Mouse (Mus musculus): ENCODE data around the gene St7. TPM values are rescaled to one million over a fixed set of nuclear protein-coding genes. Genes with fewer than 3 reads are reported as not detected.

Gene St7
- total RNA-seq, 2 experiments from 2014 or later = 8.5 to 9.9 TPM

GRCm38 (mm10) chr6:17860463-17860862 lies 167.7 kb downstream of the St7 start:
- no peak for DNase-seq
- intact Hi-C loops (cut with DNase I; ENCODE audit: low total_unique reads) = no loop called here

GRCm38 (mm10) chr6:17867796-17868195 lies 175.1 kb downstream of the St7 start:
- intact Hi-C loops (cut with DNase I; ENCODE audit: low total_unique reads) = no loop called here
- no peak for DNase-seq

GRCm38 (mm10) chr6:17871831-17872372 lies 179.2 kb downstream of the St7 start:
- intact Hi-C loops (cut with DNase I; ENCODE audit: low total_unique reads) = no loop called here
- no peak for DNase-seq

GRCm38 (mm10) chr6:17875606-17876005 lies 182.9 kb downstream of the St7 start:
- DNase-seq = no peak

GRCm38 (mm10) chr6:17876023-17876613 lies 183.4 kb downstream of the St7 start:
- DNase-seq = no peak
- intact Hi-C loops (cut with DNase I; ENCODE audit: low total_unique reads) = no loop called here

More at GRCm38 (mm10) chr6:17875606-17876005, 182.9 kb downstream of the St7 start:
- intact Hi-C loops (cut with DNase I; ENCODE audit: low total_unique reads) = no loop called here

GRCm38 (mm10) chr6:17876670-17877179 lies 184.0 kb downstream of the St7 start:
- no peak for DNase-seq
- intact Hi-C loops (cut with DNase I; ENCODE audit: low total_unique reads) = no loop called here

GRCm38 (mm10) chr6:17882943-17883342 lies 190.2 kb downstream of the St7 start:
- intact Hi-C loops (cut with DNase I; ENCODE audit: low total_unique reads) = no loop called here

GRCm38 (mm10) chr6:17887765-17888164 lies 195.0 kb downstream of the St7 start:
- intact Hi-C loops (cut with DNase I; ENCODE audit: low total_unique reads) = no loop called here
- no peak for DNase-seq

More at GRCm38 (mm10) chr6:17882943-17883342, 190.2 kb downstream of the St7 start:
- DNase-seq = no peak

- intact Hi-C loops (cut with DNase I; ENCODE audit: low total_unique reads) = no loop called here
- no peak for DNase-seq
Measured at GRCm38 (mm10) chr6:17895562-17895961, 202.8 kb downstream of the St7 start.

- intact Hi-C loops (cut with DNase I; ENCODE audit: low total_unique reads) = no loop called here
- DNase-seq = no peak
Measured at GRCm38 (mm10) chr6:17898539-17898938, 205.8 kb downstream of the St7 start.

GRCm38 (mm10) chr6:17903355-17903754 lies 210.6 kb downstream of the St7 start:
- no peak for DNase-seq
- intact Hi-C loops (cut with DNase I; ENCODE audit: low total_unique reads) = no loop called here

GRCm38 (mm10) chr6:17905776-17906175 lies 213.0 kb downstream of the St7 start:
- intact Hi-C loops (cut with DNase I; ENCODE audit: low total_unique reads) = no loop called here
- DNase-seq = no peak

- no peak for DNase-seq
- intact Hi-C loops (cut with DNase I; ENCODE audit: low total_unique reads) = no loop called here
Measured at GRCm38 (mm10) chr6:17906289-17906688, 213.6 kb downstream of the St7 start.

- intact Hi-C loops (cut with DNase I; ENCODE audit: low total_unique reads) = no loop called here
- no peak for DNase-seq
Measured at GRCm38 (mm10) chr6:17912312-17912711, 219.6 kb downstream of the St7 start.

- intact Hi-C loops (cut with DNase I; ENCODE audit: low total_unique reads) = no loop called here
- DNase-seq = no peak
Measured at GRCm38 (mm10) chr6:17912825-17913224, 220.1 kb downstream of the St7 start.

GRCm38 (mm10) chr6:17913315-17913714 lies 220.6 kb downstream of the St7 start:
- intact Hi-C loops (cut with DNase I; ENCODE audit: low total_unique reads) = no loop called here
- DNase-seq = no peak

GRCm38 (mm10) chr6:17914300-17914699 lies 221.6 kb downstream of the St7 start:
- no peak for DNase-seq
- intact Hi-C loops (cut with DNase I; ENCODE audit: low total_unique reads) = no loop called here

- DNase-seq = no peak
- intact Hi-C loops (cut with DNase I; ENCODE audit: low total_unique reads) = no loop called here
Measured at GRCm38 (mm10) chr6:17917233-17917632, 224.5 kb downstream of the St7 start.

- DNase-seq = no peak
- intact Hi-C loops (cut with DNase I; ENCODE audit: low total_unique reads) = no loop called here
Measured at GRCm38 (mm10) chr6:17922180-17922579, 229.4 kb downstream of the St7 start.

- intact Hi-C loops (cut with DNase I; ENCODE audit: low total_unique reads) = no loop called here
- DNase-seq = no peak
Measured at GRCm38 (mm10) chr6:17922967-17923366, 230.2 kb downstream of the St7 start.

GRCm38 (mm10) chr6:17923370-17923769 lies 230.6 kb downstream of the St7 start:
- DNase-seq = no peak
- intact Hi-C loops (cut with DNase I; ENCODE audit: low total_unique reads) = no loop called here

Measured in gastrocnemius, postnatal 14 days (tissue).